Mouse (Mus musculus) CD4-positive helper T cell, adult 2 months (primary cell): ENCODE measurements around the gene St6galnac5.

ENCODE experiments used
- DNase-seq: peaks from one replicate; pipeline ENCODE4 v3.0.0-alpha.2; 2012; ENCODE audit warnings: low read depth, missing footprints, low spot score

St6galnac5 gene

GRCm38 (mm10) chr3:152981988-152982387, at the start of gene St6galnac5:
TSS of gene St6galnac5 (minus strand) at chr3:152982246.
- no peak for DNase-seq

- no peak for DNase-seq
These were observed 48.7 kb upstream of the St6galnac5 start for GRCm38 (mm10) chr3:153030756-153031155.

GRCm38 (mm10) chr3:153024016-153024415, 42.0 kb upstream of the St6galnac5 start:
- no peak for DNase-seq

GRCm38 (mm10) chr3:153018051-153018450, 36.0 kb upstream of the St6galnac5 start:
- DNase-seq = no peak

GRCm38 (mm10) chr3:153016355-153016754, 34.3 kb upstream of the St6galnac5 start:
- DNase-seq = no peak

GRCm38 (mm10) chr3:153006893-153007292, 24.8 kb upstream of the St6galnac5 start:
- no peak for DNase-seq

GRCm38 (mm10) chr3:152998901-152999300, 16.9 kb upstream of the St6galnac5 start:
- no peak for DNase-seq

GRCm38 (mm10) chr3:152998106-152998505, 16.1 kb upstream of the St6galnac5 start:
- DNase-seq = no peak

- DNase-seq = no peak
These were observed 11.6 kb upstream of the St6galnac5 start for GRCm38 (mm10) chr3:152993608-152994007.

- DNase-seq = no peak
These were observed 8.7 kb upstream of the St6galnac5 start for GRCm38 (mm10) chr3:152990787-152991186.

- peak; percentile 8 for DNase-seq
These were observed 770 bp downstream of the St6galnac5 start for GRCm38 (mm10) chr3:152980978-152981974.

GRCm38 (mm10) chr3:152980431-152980830, 1.6 kb downstream of the St6galnac5 start:
- DNase-seq = no peak

- DNase-seq = no peak
These were observed 2.5 kb downstream of the St6galnac5 start for GRCm38 (mm10) chr3:152979481-152980092.

- DNase-seq = no peak
These were observed 10.7 kb downstream of the St6galnac5 start for GRCm38 (mm10) chr3:152971373-152971772.

- DNase-seq = peak; percentile 52
These were observed 12.2 kb downstream of the St6galnac5 start for GRCm38 (mm10) chr3:152969774-152970347.

GRCm38 (mm10) chr3:152961855-152962376, 20.1 kb downstream of the St6galnac5 start:
- peak; percentile 8 for DNase-seq

- DNase-seq = peak; percentile 81
These were observed 23.5 kb downstream of the St6galnac5 start for GRCm38 (mm10) chr3:152958358-152959150.

GRCm38 (mm10) chr3:152956771-152957170, 25.3 kb downstream of the St6galnac5 start:
- DNase-seq = no peak

GRCm38 (mm10) chr3:152956038-152956437, 26.0 kb downstream of the St6galnac5 start:
- DNase-seq = peak; percentile 51

- DNase-seq = peak; percentile 58
These were observed 30.2 kb downstream of the St6galnac5 start for GRCm38 (mm10) chr3:152951634-152952545.
